Mouse (Mus musculus) stomach, embryonic 14.5 days (tissue): Measurements from ENCODE around the gene 1700066M21Rik. TPM values are rescaled to one million over a fixed set of nuclear protein-coding genes. Genes with fewer than 3 reads are reported as not detected.
A peak's percentile ranks its signal among the peaks of the same experiment; 100 is the strongest.

Experiments
- ATAC-seq: fragments of 200-750 bp; cut with Nextera tagmentation; 2 replicates; pipeline ENCODE4 v1.8.0; 2017; ENCODE audit warnings: low read depth, moderate TSS enrichment; ENCODE audit not compliant: insufficient number of reproducible peaks, insufficient read depth, low FRiP score
- H3K27ac ChIP-seq: fragments of 300-500 bp; sonication (generic); 2 replicates; pipeline ENCODE4 v1.5.1; 2014; ENCODE audit warnings: mild to moderate bottlenecking, low read length, moderate library complexity, mixed read lengths
- H3K27me3 ChIP-seq: fragments of 300-500 bp; sonication (generic); 2 replicates; pipeline ENCODE4 v1.6.1; 2014; ENCODE audit warnings: low read length, control low read depth, mixed read lengths; ENCODE audit not compliant: control insufficient read depth, insufficient read depth
- H3K36me3 ChIP-seq: fragments of 300-500 bp; sonication (generic); 2 replicates; pipeline ENCODE4 v1.6.1; 2014; ENCODE audit warnings: mild to moderate bottlenecking, control low read depth, low read length, moderate library complexity, mixed read lengths; ENCODE audit not compliant: control insufficient read depth, insufficient read depth
- H3K4me1 ChIP-seq: fragments of 300-500 bp; sonication (generic); 2 replicates; pipeline ENCODE4 v1.6.1; 2014; ENCODE audit warnings: low read length, control low read depth, mixed read lengths; ENCODE audit not compliant: control insufficient read depth, insufficient read depth
- H3K4me2 ChIP-seq: fragments of 300-500 bp; sonication (generic); replicated peaks from 2 replicates; pipeline ENCODE4 v1.6.1; 2014; ENCODE audit warnings: low read depth, low read length, control low read depth
- H3K4me3 ChIP-seq: fragments of 300-500 bp; sonication (generic); 2 replicates; pipeline ENCODE4 v1.5.1; 2014; ENCODE audit warnings: low read depth, low read length, control low read depth
- H3K9ac ChIP-seq: fragments of 300-500 bp; sonication (generic); replicated peaks from 2 replicates; pipeline ENCODE4 v1.6.1; 2014; ENCODE audit warnings: low read depth, mild to moderate bottlenecking, control low read depth, low read length, moderate library complexity, mixed read lengths
- H3K9me3 ChIP-seq: fragments of 300-500 bp; sonication (generic); 2 replicates; pipeline ENCODE4 v1.6.1; 2016; ENCODE audit warnings: low read depth, low read length, control low read depth; ENCODE audit not compliant: control insufficient read depth
- WGBS: fragments of 180-500 bp; shearing (Covaris S2); extraction: QIAGEN DNeasy Blood & Tissue Kit; methylation state at CpG from one replicate; pipeline ENCODE4 v1.1.7; 2014; 5-methylcytosine and 5-hydroxymethylcytosine counted together
- polyA plus RNA-seq: library from polyadenylated mRNA; unstranded; fragments of >200 nt; fragmentation: Nextera tagmentation; extraction: Ambion mirVana; gene quantifications from 2 replicates; pipeline ENCODE4 v1.2.1, GENCODE M21; 2014

Gene 1700066M21Rik
- polyA plus RNA-seq, 1 experiment from 2014 or later: 12.1 TPM

DNA sequence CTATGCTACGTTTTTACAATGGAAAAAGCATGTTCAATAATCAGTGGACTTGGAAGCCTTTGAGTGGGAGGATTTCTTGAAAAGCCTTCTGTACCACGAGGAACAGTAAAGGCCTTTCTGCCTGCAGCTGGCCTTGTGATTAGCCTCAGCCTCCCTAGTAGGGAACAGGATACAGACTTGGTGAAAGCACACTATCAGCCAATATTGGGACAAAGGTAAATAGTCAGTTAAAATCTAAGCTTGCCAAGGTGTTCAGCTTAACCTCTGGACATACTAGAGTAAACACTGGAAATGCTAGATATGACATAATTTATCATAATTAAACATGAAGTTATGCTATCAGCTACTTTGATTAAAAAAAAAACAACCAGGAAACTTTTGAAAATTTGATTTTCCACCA, 36.2 kb upstream of the 1700066M21Rik start:
- H3K9ac ChIP-seq: no peak overlapping the region
- ATAC-seq: peak; percentile 82
- H3K36me3 ChIP-seq: no peaks in the 10 kb centered on the region
- 39% methylated on average over 2 of the region's 2 CpGs for WGBS
- no peaks in the 10 kb centered on the region for H3K4me1 ChIP-seq
- H3K9me3 ChIP-seq: no peaks in the 10 kb centered on the region
- H3K4me2 ChIP-seq: no peak overlapping the region
- no peaks in the 10 kb centered on the region for H3K27me3 ChIP-seq
- H3K27ac ChIP-seq: no peak overlapping the region
- no peak overlapping the region for H3K4me3 ChIP-seq

- no peaks in the 10 kb centered on the region for H3K36me3 ChIP-seq
- H3K27ac ChIP-seq: no peak overlapping the region
- ATAC-seq: no peak
- no peaks in the 10 kb centered on the region for H3K9me3 ChIP-seq
- no peak overlapping the region for H3K9ac ChIP-seq
- no peaks in the 10 kb centered on the region for H3K4me1 ChIP-seq
- no peaks in the 10 kb centered on the region for H3K27me3 ChIP-seq
- H3K4me3 ChIP-seq: no peak overlapping the region
- no peak overlapping the region for H3K4me2 ChIP-seq
Measured at GRCm38 (mm10) chr1:57347487-57347886, 29.9 kb upstream of the 1700066M21Rik start.

DNA sequence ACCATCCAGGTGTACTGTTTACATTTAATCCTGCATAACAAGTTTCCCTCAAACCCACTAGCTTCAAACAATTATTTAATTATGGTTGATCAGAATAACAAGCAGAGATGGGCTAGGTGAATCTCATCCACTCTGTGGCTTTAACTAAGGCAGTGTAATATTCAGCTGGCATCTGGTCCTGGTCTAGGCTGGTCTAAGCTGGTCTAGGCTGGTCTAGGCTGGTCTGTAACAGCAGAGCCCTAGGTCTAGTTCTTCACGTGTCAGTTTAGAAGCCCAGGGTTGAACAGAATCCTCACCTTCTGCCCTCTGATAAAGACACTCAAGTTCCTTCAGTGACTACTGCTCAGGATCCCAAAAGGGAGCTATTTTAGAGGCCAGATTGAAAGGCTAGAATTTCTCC, 25.5 kb upstream of the 1700066M21Rik start:
- no peaks in the 10 kb centered on the region for H3K36me3 ChIP-seq
- H3K4me2 ChIP-seq: no peak overlapping the region
- no peak overlapping the region for H3K27ac ChIP-seq
- WGBS: 61% methylated on average over 1 of the region's 1 CpGs
- H3K27me3 ChIP-seq: no peaks in the 10 kb centered on the region
- H3K9me3 ChIP-seq: no peaks in the 10 kb centered on the region
- H3K4me1 ChIP-seq: no peaks in the 10 kb centered on the region
- no peak overlapping the region for H3K4me3 ChIP-seq
- H3K9ac ChIP-seq: no peak overlapping the region
- ATAC-seq: no peak

DNA sequence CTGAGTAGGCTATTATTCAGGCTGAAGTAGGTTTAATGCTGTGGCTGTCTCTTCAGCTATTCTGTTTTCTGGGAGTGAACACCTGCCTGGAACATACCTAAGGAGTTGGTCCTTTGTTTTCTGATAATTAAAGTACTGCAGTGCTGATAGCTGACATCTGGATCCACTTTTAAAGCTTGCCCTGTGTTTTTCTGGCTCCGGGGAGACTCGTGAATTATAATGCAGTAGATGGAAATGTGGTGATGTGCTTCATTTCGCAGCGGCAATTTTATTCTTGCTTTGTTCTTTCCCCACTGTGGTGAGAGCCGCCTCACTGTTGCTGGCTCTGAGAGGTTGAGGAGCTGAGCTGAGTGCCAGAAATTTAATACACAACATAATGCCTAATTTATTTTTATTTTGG, 18.9 kb upstream of the 1700066M21Rik start:
- H3K27me3 ChIP-seq: no peaks in the 10 kb centered on the region
- no peak overlapping the region for H3K4me2 ChIP-seq
- no peak overlapping the region for H3K9ac ChIP-seq
- 85% methylated on average over 5 of the region's 5 CpGs for WGBS
- H3K36me3 ChIP-seq: no peaks in the 10 kb centered on the region
- no peaks in the 10 kb centered on the region for H3K4me1 ChIP-seq
- ATAC-seq: no peak
- H3K9me3 ChIP-seq: no peaks in the 10 kb centered on the region
- H3K4me3 ChIP-seq: no peak overlapping the region
- no peak overlapping the region for H3K27ac ChIP-seq

DNA sequence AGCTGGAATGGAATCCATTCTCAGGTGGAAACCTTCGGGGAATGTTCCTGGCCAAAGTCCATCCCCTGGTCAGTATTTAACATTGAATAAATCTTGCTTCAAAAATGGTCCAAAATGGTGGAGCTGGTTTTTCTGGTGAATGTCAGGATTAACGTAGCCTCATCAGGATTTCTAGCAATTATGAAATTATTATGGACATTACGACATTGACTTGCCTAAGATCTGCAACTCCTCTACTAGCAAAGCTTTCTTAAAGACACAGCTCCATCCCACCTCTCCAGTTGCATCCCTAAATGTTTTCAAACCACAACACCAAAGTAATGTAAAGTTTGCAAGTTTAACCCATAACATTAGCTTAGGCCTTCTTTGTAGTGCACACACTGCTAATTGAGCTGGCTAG, 10.0 kb upstream of the 1700066M21Rik start:
- no peak overlapping the region for H3K27ac ChIP-seq
- H3K27me3 ChIP-seq: no peaks in the 10 kb centered on the region
- no peaks in the 10 kb centered on the region for H3K36me3 ChIP-seq
- WGBS: 85% methylated on average over 3 of the region's 3 CpGs
- H3K9ac ChIP-seq: no peak overlapping the region
- H3K9me3 ChIP-seq: no peaks in the 10 kb centered on the region
- no peak overlapping the region for H3K4me2 ChIP-seq
- no peak for ATAC-seq
- H3K4me1 ChIP-seq: no peaks in the 10 kb centered on the region
- H3K4me3 ChIP-seq: no peak overlapping the region

DNA sequence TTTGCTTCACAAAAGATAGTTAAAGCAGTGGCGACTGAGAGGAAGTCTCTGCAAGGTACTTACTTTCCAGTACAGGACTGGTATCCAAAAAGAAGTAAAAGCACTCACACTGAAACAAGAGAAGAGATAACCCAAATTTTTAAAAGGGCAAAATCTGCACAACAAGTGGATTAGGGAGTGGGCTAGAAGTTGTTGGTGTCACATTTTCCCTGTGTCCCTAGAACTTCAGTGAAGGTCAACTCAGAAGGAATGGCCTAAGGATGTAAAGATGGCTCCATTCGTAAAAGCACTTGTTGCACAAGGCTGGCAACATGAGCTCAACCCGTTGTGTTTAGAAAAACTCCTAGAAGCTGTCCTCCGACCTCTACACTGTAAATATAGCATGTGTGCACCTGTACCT, 8.3 kb upstream of the 1700066M21Rik start:
- no peaks in the 10 kb centered on the region for H3K9me3 ChIP-seq
- no peaks in the 10 kb centered on the region for H3K36me3 ChIP-seq
- no peak overlapping the region for H3K4me2 ChIP-seq
- H3K4me1 ChIP-seq: no peaks in the 10 kb centered on the region
- H3K27me3 ChIP-seq: no peaks in the 10 kb centered on the region
- 83% methylated on average over 4 of the region's 4 CpGs for WGBS
- no peak overlapping the region for H3K9ac ChIP-seq
- ATAC-seq: no peak
- H3K27ac ChIP-seq: no peak overlapping the region
- H3K4me3 ChIP-seq: no peak overlapping the region

DNA sequence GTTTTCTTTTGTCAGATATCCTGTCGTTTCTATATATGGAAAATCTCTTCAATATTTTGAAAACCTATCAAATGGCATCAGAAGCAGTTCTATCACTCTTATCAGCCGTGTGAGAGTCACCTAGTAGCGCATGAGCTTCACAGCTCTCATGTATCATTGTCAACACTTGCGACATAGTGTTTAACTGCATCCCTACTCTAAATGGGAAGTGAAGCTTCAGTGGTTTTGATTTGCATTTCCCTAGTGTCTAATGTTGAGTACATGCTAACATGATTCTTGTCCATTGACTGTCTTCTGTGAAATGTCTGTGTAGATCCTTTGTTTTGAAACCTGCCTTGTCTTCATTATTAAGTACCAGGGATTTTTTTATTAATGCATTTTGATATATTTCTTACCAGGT, 7.0 kb upstream of the 1700066M21Rik start:
- no peaks in the 10 kb centered on the region for H3K4me1 ChIP-seq
- no peak for ATAC-seq
- no peak overlapping the region for H3K4me3 ChIP-seq
- H3K27me3 ChIP-seq: no peaks in the 10 kb centered on the region
- H3K4me2 ChIP-seq: no peak overlapping the region
- H3K9me3 ChIP-seq: no peaks in the 10 kb centered on the region
- H3K36me3 ChIP-seq: no peaks in the 10 kb centered on the region
- H3K27ac ChIP-seq: no peak overlapping the region
- WGBS: 67% methylated on average over 4 of the region's 4 CpGs
- no peak overlapping the region for H3K9ac ChIP-seq

DNA sequence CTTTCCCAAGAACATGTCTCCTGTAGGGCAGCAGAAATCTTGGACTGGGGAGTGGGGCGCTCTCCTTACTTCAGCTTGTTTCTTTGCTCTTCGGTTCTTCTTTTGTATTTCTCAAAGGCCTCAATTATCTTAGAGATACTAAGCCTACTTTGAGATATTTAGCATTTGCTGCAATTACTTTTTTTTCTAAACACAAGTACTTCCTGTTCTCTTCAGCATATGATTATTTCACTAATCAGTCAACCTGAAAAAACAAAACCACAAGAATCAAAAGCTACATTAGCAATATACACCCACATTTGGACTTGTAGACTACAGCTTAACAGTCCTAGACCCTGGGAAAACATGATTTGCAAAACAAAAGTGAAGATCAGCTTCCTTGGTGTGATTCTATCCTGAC, 2.1 kb upstream of the 1700066M21Rik start:
- Histone ChIP-seq H3K9ac (no peak overlapping the region), H3K4me3 (no peak overlapping the region), H3K9me3 (no peaks in the 10 kb centered on the region), H3K27me3 (no peaks in the 10 kb centered on the region), H3K4me1 (peaks cover 7% of the 10 kb centered on the region), H3K27ac (no peak overlapping the region), H3K4me2 (no peak overlapping the region), H3K36me3 (no peaks in the 10 kb centered on the region; the same call in 1 of the 2 replicates)
- WGBS: 95% methylated on average over 2 of the region's 2 CpGs
- ATAC-seq: no peak

DNA sequence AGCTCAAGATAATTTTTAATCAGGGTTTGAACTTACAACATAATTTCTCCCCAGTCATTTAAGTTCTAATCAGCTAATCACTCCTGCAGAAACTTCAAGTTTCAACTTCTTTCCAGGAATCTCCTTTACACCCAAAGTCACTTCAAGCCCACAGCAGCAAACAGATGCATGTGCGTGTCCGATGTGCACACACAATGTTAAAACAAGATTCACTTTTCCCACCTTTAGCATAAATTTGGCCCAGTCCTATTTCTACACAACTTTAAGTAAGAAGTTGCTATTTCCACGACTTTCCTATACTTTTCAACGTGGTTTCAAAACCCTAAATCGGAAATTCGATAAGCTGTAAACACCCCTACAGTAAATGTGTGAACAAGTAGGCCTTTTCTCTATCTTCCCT, 614 bp upstream of the 1700066M21Rik start:
- no peak for ATAC-seq
- Histone ChIP-seq H3K27me3 (no peaks in the 10 kb centered on the region), H3K36me3 (peaks cover 2% of the 10 kb centered on the region; the same call in 1 of the 2 replicates), H3K9ac (no peak overlapping the region), H3K9me3 (no peaks in the 10 kb centered on the region), H3K4me1 (peaks cover 7% of the 10 kb centered on the region), H3K4me3 (peak overlapping the region; percentile 92), H3K4me2 (peak overlapping the region; percentile 36), H3K27ac (no peak overlapping the region)
- 63% methylated on average over 6 of the region's 6 CpGs for WGBS
